Mouse (Mus musculus): ENCODE data around the gene Raver1.

DNA sequence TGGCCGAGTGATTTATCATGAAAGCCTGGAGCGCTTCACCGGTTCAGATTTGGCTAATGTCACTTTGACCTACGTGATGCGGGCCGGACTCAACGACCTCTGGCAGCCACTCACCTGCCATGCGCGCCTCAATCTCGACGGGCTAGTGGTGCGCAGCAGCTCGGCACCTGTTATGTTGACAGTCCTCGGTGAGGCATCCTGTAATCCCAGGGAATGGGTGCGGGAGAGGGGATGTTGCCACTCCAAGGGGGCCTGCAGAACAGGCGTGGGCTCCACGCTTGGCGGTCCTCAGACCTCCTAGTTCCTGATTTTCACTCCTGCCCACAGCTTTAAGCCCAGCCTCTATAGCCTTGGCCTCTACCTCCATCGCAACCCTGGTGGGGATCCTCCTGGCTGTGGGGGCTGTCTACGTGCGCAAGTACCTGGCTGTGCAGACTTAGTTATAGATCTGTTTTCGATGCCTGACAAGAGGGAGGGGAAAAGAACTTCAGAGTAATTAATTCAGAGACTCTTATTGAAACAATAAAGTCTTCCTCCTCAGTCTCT is 61.7 kb downstream of the Raver1 start:
- no peak for TF ChIP-seq CTCF (conservative IDR thresholded peaks at IDR 0.05; ENCODE audit: low read length)
- no peak for TF ChIP-seq NANOG (IDR thresholded peaks at IDR 0.05; ENCODE audit: borderline replicate concordance, low read length)
- TF ChIP-seq POU5F1 (IDR thresholded peaks at IDR 0.05; ENCODE audit: borderline replicate concordance, low read length) = no peak

All from E14TG2a.4 (cell line).